Mouse (Mus musculus): Measurements from ENCODE around the gene Hcn1.

Gene Hcn1

GRCm38 (mm10) chr13:118026510-118026909 is 424.4 kb downstream of the Hcn1 start:
- DNase-seq (ENCODE audit: low spot score) = no peak

- no peak for DNase-seq (ENCODE audit: low spot score)
Measured at GRCm38 (mm10) chr13:118027868-118028267, 425.7 kb downstream of the Hcn1 start.

GRCm38 (mm10) chr13:118028662-118029061 is 426.5 kb downstream of the Hcn1 start:
- no peak for DNase-seq (ENCODE audit: low spot score)

DNA sequence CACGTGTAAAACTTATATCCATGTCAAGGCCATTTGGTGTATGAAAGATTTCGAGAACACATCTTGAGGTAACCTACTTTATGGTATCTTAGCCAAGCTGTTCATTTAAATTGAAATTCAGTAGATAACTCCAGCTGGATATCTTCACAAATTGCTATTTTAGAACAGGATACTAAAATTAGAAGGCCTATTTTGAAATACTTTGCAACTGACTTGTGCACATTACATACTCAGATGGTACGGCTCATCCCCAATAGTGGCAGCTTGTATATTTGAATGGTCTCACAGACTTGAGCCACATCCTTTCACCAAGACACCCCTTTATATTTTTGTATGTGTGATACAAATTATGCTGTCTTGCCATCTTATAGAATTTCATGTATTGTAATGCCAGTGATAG is 427.5 kb downstream of the Hcn1 start:
- DNase-seq (ENCODE audit: low spot score) = no peak

- DNase-seq (ENCODE audit: low spot score) = no peak
Measured at GRCm38 (mm10) chr13:118035598-118035997, 433.5 kb downstream of the Hcn1 start.
